Mouse (Mus musculus) intestine, embryonic 15.5 days (tissue): ENCODE measurements around the gene Gnai3. TPM values are rescaled to one million over a fixed set of nuclear protein-coding genes. Genes with fewer than 3 reads are reported as not detected.
A peak's percentile ranks its signal among the peaks of the same experiment; 100 is the strongest.

Experiments used
- ATAC-seq: fragments of 200-750 bp; cut with Nextera tagmentation; 2 replicates; pipeline ENCODE4 v1.8.0; 2017; ENCODE audit warnings: moderate TSS enrichment, moderate library complexity
- H3K27ac ChIP-seq: fragments of 300-500 bp; sonication (generic); 2 replicates; pipeline ENCODE4 v1.5.1; 2015; ENCODE audit warnings: mild to moderate bottlenecking, inconsistent platforms
- H3K27me3 ChIP-seq: fragments of 300-500 bp; sonication (generic); replicated peaks from 2 replicates; pipeline ENCODE4 v1.6.1; 2015; ENCODE audit warnings: inconsistent platforms
- H3K36me3 ChIP-seq: fragments of 300-500 bp; sonication (generic); 2 replicates; pipeline ENCODE4 v1.6.1; 2015; ENCODE audit warnings: inconsistent platforms
- H3K4me1 ChIP-seq: fragments of 300-500 bp; sonication (generic); replicated peaks from 2 replicates; pipeline ENCODE4 v1.6.1; 2015; ENCODE audit warnings: inconsistent platforms
- H3K4me2 ChIP-seq: fragments of 300-500 bp; sonication (generic); replicated peaks from 2 replicates; pipeline ENCODE4 v1.6.1; 2015; ENCODE audit warnings: mild to moderate bottlenecking, inconsistent platforms
- H3K4me3 ChIP-seq: fragments of 300-500 bp; sonication (generic); replicated peaks from 2 replicates; pipeline ENCODE4 v1.5.1; 2015; ENCODE audit warnings: inconsistent platforms
- H3K9ac ChIP-seq: fragments of 300-500 bp; sonication (generic); 2 replicates; pipeline ENCODE4 v1.6.1; 2015; ENCODE audit warnings: inconsistent platforms
- H3K9me3 ChIP-seq: fragments of 300-500 bp; sonication (generic); 2 replicates; pipeline ENCODE4 v1.6.1; 2016; ENCODE audit warnings: inconsistent platforms
- WGBS: fragments of 180-500 bp; shearing (Covaris S2); methylation state at CpG from one replicate; pipeline ENCODE4 v1.1.7; 2015; 5-methylcytosine and 5-hydroxymethylcytosine counted together
- polyA plus RNA-seq: library from polyadenylated mRNA; unstranded; fragments of >200 nt; fragmentation: Nextera tagmentation; extraction: Ambion mirVana; gene quantifications from 2 replicates; pipeline ENCODE4 v1.2.1, GENCODE M21; 2015

Gnai3 gene
- polyA plus RNA-seq, 1 experiment from 2014 or later: 183 TPM

DNA sequence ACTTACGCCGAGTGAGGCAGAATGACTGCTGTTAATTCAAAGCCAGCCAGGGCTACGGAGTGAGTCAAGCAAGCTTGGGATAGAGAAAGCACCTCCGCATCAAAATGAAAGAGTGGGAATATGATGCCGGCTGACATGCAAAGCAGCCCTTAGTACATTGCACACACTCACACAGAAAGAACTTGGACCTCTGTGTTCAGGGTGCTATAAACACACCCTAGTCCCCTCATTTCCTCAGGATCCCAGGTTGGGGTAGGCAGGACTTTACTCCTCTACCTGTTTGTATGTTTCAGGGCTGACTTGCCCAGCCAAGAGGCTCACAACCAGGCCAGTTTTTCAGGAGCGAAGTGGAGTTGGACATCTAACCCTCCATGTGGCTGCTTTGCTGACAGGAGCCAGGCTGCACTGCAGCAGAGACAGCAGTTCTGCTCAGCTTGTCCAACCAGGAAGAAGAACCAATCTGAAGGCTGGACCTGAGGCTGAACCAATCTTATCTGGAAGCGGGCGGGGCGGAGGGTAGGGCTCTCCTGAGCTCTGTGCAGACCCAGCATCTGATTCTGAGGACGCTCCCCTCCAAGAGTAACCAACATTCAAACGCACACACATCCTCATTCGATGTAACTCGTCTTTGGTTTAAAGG is 76.6 kb downstream of the Gnai3 start:
- peaks cover 4% of the 10 kb centered on the region for H3K36me3 ChIP-seq
- ATAC-seq: peak; percentile 85
- peak overlapping the region; percentile 85 for H3K27ac ChIP-seq
- WGBS: 40% methylated on average over 13 of the region's 13 CpGs
- no peaks in the 10 kb centered on the region for H3K27me3 ChIP-seq
- peak overlapping the region; percentile 26 for H3K4me2 ChIP-seq
- no peak overlapping the region for H3K4me3 ChIP-seq
- no peaks in the 10 kb centered on the region for H3K4me1 ChIP-seq
- H3K9me3 ChIP-seq: no peaks in the 10 kb centered on the region
- H3K9ac ChIP-seq: no peak overlapping the region

DNA sequence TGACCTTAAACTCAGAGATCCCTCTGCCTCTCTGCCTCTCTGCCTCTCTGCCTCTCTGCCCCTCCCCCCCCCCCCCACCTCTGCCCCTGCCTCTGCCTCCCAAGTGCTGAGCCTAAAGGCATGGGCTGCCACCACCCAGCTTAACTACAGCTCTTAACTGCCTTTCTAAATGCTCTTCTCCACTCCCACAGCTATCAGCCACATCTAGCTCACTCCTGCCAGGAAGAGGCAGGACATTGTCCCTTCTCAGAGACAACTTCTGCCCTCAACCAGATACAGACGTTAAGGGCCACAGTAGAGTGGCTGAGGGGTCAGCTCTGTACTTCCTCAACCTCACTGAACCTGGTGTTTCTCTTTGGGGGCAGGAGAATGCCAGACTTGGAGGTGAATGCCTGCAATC is 77.1 kb downstream of the Gnai3 start:
- Histone ChIP-seq H3K9ac (no peak overlapping the region; the same call in 1 of the 2 replicates), H3K9me3 (no peaks in the 10 kb centered on the region), H3K36me3 (no peaks in the 10 kb centered on the region), H3K4me1 (no peaks in the 10 kb centered on the region), H3K27me3 (no peaks in the 10 kb centered on the region), H3K4me3 (no peak overlapping the region), H3K27ac (peak overlapping the region; percentile 85), H3K4me2 (peak overlapping the region; percentile 26)
- ATAC-seq: peak; percentile 23
- WGBS: 6% methylated on average over 1 of the region's 1 CpGs

DNA sequence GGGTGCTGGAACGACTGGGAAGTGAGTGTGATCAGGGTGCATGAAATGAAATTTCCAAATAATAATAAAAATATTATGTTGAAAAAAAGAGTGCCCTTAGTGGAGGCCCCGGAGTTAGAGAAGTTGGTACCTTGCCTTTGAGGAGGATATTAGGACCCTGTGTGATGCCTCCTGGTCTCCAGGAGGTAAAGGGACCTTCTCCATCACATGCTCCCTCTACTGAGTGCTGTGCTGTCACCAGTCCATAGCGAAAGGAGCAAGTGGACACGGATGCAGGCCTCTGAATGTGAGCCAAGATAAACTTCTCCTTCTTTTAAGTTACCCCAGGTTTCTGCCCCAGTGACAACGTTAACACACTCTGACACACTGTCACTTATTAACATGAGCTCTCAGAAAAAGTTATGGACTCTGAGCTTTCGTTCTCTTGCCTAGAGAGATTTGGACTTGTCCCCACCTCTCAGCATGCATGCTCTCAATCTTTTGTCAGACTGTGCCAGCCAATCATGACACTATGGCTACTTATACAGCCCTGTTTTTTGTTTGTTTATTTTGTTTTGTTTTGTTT is 78.5 kb downstream of the Gnai3 start:
- no peak overlapping the region for H3K27ac ChIP-seq
- H3K36me3 ChIP-seq: no peaks in the 10 kb centered on the region
- 61% methylated on average over 6 of the region's 6 CpGs for WGBS
- no peaks in the 10 kb centered on the region for H3K9me3 ChIP-seq
- no peak overlapping the region for H3K9ac ChIP-seq
- peak; percentile 56 for ATAC-seq
- H3K27me3 ChIP-seq: no peaks in the 10 kb centered on the region
- H3K4me1 ChIP-seq: no peaks in the 10 kb centered on the region
- H3K4me2 ChIP-seq: no peak overlapping the region
- H3K4me3 ChIP-seq: no peak overlapping the region

DNA sequence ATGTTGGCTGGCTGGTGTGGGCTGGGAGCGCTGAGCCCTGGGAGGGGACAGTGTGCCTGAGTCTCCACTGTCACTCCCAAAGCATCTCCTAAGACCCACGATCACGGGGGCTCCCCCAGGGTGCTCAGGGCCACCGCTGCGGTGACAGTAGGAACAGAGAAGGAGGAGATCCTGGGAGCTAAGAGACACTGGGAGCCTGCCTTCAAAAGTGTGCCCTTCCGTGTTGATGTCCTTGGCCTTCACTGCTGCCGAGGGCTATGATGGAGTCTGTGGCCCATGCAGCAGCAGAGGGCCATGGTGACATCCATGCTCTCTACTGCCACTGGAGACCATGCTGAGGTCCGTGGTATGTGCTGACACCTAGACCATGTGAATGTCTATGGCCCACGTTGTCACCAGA is 80.4 kb downstream of the Gnai3 start:
- Histone ChIP-seq H3K36me3 (no peaks in the 10 kb centered on the region), H3K4me2 (no peak overlapping the region), H3K4me3 (no peak overlapping the region), H3K27me3 (no peaks in the 10 kb centered on the region), H3K27ac (no peak overlapping the region), H3K4me1 (no peaks in the 10 kb centered on the region), H3K9me3 (no peaks in the 10 kb centered on the region), H3K9ac (no peak overlapping the region)
- 75% methylated on average over 9 of the region's 9 CpGs for WGBS
- ATAC-seq: no peak

DNA sequence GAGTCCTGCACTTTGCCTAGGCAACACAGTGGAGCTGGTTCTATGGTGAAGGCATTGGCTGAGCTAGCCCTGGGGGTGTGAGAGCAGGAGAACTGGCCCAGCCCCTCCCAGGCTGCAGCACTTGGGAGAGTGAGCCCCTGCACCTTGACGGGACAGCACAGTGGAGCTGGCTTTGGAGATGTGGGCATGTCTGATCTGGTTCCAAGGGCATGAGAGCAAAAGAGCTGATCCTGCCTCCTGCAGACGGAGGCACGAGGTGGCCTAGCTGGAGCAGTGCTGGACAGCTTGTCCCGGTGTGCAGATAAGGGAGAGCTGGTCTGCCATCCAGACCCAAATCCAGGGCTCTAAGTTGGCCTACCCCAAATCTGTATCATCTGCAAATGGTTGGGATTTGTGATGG is 81.3 kb downstream of the Gnai3 start:
- Histone ChIP-seq H3K4me3 (no peak overlapping the region), H3K9ac (no peak overlapping the region; the same call in 1 of the 2 replicates), H3K4me2 (no peak overlapping the region), H3K27me3 (no peaks in the 10 kb centered on the region), H3K9me3 (no peaks in the 10 kb centered on the region), H3K36me3 (no peaks in the 10 kb centered on the region), H3K4me1 (no peaks in the 10 kb centered on the region), H3K27ac (no peak overlapping the region)
- ATAC-seq: no peak
- WGBS: 72% methylated on average over 4 of the region's 4 CpGs

DNA sequence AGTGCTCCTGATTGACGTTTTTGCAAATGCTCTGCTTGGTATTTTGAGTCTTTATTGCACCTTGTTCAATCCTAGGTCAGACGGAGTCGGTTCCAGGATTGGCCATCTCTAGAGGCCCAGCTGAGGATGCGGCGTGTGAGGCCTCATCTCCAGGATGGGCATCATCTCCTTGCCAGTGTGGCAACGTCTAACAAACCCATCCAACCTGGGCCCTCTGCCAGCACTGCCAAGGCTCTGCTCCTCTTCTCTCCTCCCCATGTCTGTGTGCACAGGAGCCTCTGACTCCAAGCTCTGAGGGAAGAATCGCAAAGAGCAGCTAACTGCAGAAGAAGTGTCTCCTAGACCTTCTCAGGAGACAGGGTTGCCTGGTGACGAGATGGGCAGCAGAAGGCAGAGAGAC is 83.3 kb downstream of the Gnai3 start:
- 79% methylated on average over 8 of the region's 8 CpGs for WGBS
- no peak for ATAC-seq
- H3K4me2 ChIP-seq: no peak overlapping the region
- H3K9ac ChIP-seq: no peak overlapping the region
- no peak overlapping the region for H3K4me3 ChIP-seq
- no peaks in the 10 kb centered on the region for H3K9me3 ChIP-seq
- H3K4me1 ChIP-seq: no peaks in the 10 kb centered on the region
- no peak overlapping the region for H3K27ac ChIP-seq
- H3K27me3 ChIP-seq: no peaks in the 10 kb centered on the region
- H3K36me3 ChIP-seq: no peaks in the 10 kb centered on the region

DNA sequence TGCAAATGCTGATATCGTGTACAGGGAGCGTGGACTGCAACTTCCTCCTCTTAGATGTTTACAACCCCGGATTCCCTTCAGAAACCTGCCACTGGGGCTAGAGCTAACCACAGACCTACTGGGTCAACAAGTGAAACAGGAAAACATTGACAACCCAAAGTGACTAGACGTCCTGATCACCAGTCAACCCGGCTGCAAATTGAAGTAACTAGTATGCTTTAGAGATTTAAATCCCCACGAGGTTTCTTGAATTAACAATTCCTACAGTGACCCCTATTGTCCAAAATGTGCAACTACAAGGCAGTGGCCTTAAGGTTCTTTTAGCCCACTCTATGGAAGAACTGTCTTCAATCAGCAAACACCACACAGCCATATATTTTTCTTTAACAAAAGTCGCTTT is 84.5 kb downstream of the Gnai3 start:
- peak; percentile 36; the same call in 1 of the 2 replicates for ATAC-seq
- WGBS: 15% methylated on average over 7 of the region's 7 CpGs

More for the DNA sequence above, 84.5 kb downstream of the Gnai3 start:
- H3K4me3 ChIP-seq: no peak overlapping the region
- peak overlapping the region; percentile 51 for H3K4me2 ChIP-seq
- 0 out of 2 replicates have a peak overlapping the region, but pooled peaks have one; percentile 2 for H3K27ac ChIP-seq
- H3K9ac ChIP-seq: no peak overlapping the region
- H3K27me3 ChIP-seq: no peaks in the 10 kb centered on the region
- no peaks in the 10 kb centered on the region for H3K4me1 ChIP-seq
- no peaks in the 10 kb centered on the region for H3K36me3 ChIP-seq
- no peaks in the 10 kb centered on the region for H3K9me3 ChIP-seq

Other genes starting within 250 kb of the Gnai3 start
- gene Gstm7, start 214.3 kb downstream of the Gnai3 start, polyA plus RNA-seq: 26.1 and 32.5 TPM in 2 replicates
- gene Gstm6, start 202.4 kb downstream of the Gnai3 start, polyA plus RNA-seq: 16.9 and 19.1 TPM in 2 replicates
- gene Gstm3, start 176.9 kb downstream of the Gnai3 start, polyA plus RNA-seq: 153 and 154 TPM in 2 replicates
- gene Gstm2, start 159.7 kb downstream of the Gnai3 start, polyA plus RNA-seq: 184 and 198 TPM in 2 replicates
- 335 and 425 TPM in 2 replicates for gene Gstm1, start 128.2 kb downstream of the Gnai3 start, polyA plus RNA-seq
- 33.0 and 33.9 TPM in 2 replicates for gene Gstm4, start 101.3 kb downstream of the Gnai3 start, polyA plus RNA-seq
- gene Ampd2, start 59.5 kb downstream of the Gnai3 start, polyA plus RNA-seq: 49.9 and 53.6 TPM in 2 replicates
- gene Gnat2, start 53.4 kb downstream of the Gnai3 start, polyA plus RNA-seq: 1.9 and 2.8 TPM in 2 replicates
- 0.15 and 0.21 TPM in 2 replicates for gene Gpr61, start 8.7 kb upstream of the Gnai3 start, polyA plus RNA-seq
- gene Amigo1, start 40.2 kb upstream of the Gnai3 start, polyA plus RNA-seq: 3.9 and 4.4 TPM in 2 replicates
- gene Cyb561d1, start 55.1 kb upstream of the Gnai3 start, polyA plus RNA-seq: 3.6 and 3.8 TPM in 2 replicates
- 10.9 and 11.3 TPM in 2 replicates for gene Atxn7l2, start 64.8 kb upstream of the Gnai3 start, polyA plus RNA-seq
- gene Sypl2, start 80.5 kb upstream of the Gnai3 start, polyA plus RNA-seq: 0.21 and 0.27 TPM in 2 replicates
- 271 and 291 TPM in 2 replicates for gene Psma5, start 110.8 kb upstream of the Gnai3 start, polyA plus RNA-seq
- gene Sort1, start 137.9 kb upstream of the Gnai3 start, polyA plus RNA-seq: 9.4 and 10.4 TPM in 2 replicates
- not detected in 2 replicates for gene Mybphl, start 218.8 kb upstream of the Gnai3 start, polyA plus RNA-seq
- 28.8 and 30.3 TPM in 2 replicates for gene Psrc1, start 237.7 kb upstream of the Gnai3 start, polyA plus RNA-seq